Mouse (Mus musculus): ENCODE measurements at regions not wholly inside any gene's neighbourhood (a gene's known extent, or its start where the extent isn't known, plus 50 kb on each side); places are given as distances from the start of the nearest gene placed in this dataset.

- ATAC-seq (replicated peaks; ENCODE audit: insufficient number of reproducible peaks, low FRiP score, low TSS enrichment), result no peak
- H3K27me3 ChIP-seq (ENCODE audit: control insufficient read depth, insufficient read depth, low read length), result no peaks in the 10 kb centered on the region
- WGBS (ENCODE audit: insufficient replicate concordance), result 84% methylated on average over 14 of the region's 14 CpGs
- no peak overlapping the region for H3K9ac ChIP-seq (ENCODE audit: low read depth, low read length)
- H3K4me1 ChIP-seq (ENCODE audit: control insufficient read depth, insufficient read depth, low read length), result no peaks in the 10 kb centered on the region
- no peaks in the 10 kb centered on the region for H3K36me3 ChIP-seq (ENCODE audit: control insufficient read depth, insufficient read depth, low read length)
- no peak overlapping the region for H3K4me2 ChIP-seq
- no peak overlapping the region for H3K27ac ChIP-seq (ENCODE audit: low read depth, low read length)
- H3K9me3 ChIP-seq (replicated peaks; ENCODE audit: control insufficient read depth, low read length), result no peaks in the 10 kb centered on the region
- no peak overlapping the region for H3K4me3 ChIP-seq (ENCODE audit: low read depth, low read length)
These were observed 120.3 kb downstream of the Drd1 start for GRCm38 (mm10) chr13:53935174-53935699.

DNA sequence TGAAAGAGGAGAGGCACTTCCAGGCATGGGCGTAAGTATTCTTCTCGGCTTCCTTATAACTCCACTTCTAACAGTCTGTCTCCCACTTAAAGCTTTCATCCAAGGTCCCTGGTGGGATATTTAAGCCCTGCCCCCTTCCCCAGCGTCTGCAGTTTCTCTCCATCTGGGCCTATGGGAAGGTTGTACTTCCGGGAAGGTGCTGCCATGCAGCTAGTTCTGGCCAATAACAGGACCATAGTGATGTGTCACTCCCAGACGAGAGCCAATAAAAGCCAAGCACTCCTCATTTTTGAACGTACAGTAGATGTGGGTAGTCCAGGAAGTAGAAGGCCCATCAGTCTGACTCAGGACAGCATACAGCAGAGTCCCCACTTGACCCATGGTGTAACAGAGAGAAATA, 121.0 kb downstream of the Drd1 start:
- ATAC-seq (replicated peaks; ENCODE audit: insufficient number of reproducible peaks, low FRiP score, low TSS enrichment), result no peak
- H3K4me3 ChIP-seq (ENCODE audit: low read depth, low read length), result no peak overlapping the region
- no peaks in the 10 kb centered on the region for H3K9me3 ChIP-seq (replicated peaks; ENCODE audit: control insufficient read depth, low read length)
- WGBS (ENCODE audit: insufficient replicate concordance), result 69% methylated on average over 6 of the region's 6 CpGs
- H3K27me3 ChIP-seq (ENCODE audit: control insufficient read depth, insufficient read depth, low read length), result no peaks in the 10 kb centered on the region
- no peak overlapping the region for H3K9ac ChIP-seq (ENCODE audit: low read depth, low read length)
- no peaks in the 10 kb centered on the region for H3K4me1 ChIP-seq (ENCODE audit: control insufficient read depth, insufficient read depth, low read length)
- no peaks in the 10 kb centered on the region for H3K36me3 ChIP-seq (ENCODE audit: control insufficient read depth, insufficient read depth, low read length)
- no peak overlapping the region for H3K27ac ChIP-seq (ENCODE audit: low read depth, low read length)
- no peak overlapping the region for H3K4me2 ChIP-seq

DNA sequence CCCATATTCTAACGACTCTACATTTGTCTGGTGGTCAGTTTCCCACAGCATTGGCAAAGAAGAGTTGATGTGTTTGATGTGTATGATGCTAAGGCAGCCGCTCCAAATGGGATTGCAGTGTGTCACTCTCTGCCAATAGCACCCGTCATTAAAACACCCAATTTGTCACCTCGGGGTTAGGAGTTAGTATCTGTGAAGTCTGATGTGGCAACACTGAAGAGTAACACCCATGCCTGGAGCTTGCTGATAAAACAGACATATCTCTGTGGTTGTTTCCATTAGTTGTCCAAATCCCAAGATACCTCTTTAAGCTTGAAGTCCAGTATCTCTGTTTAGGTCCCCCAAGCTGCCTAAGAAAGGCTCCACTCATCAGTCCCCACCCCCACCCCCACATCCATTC, 129.4 kb downstream of the Drd1 start:
- Histone ChIP-seq H3K27me3 (ENCODE audit: control insufficient read depth, insufficient read depth, low read length) (no peaks in the 10 kb centered on the region), H3K9me3 (replicated peaks; ENCODE audit: control insufficient read depth, low read length) (no peaks in the 10 kb centered on the region), H3K27ac (ENCODE audit: low read depth, low read length) (no peak overlapping the region), H3K4me3 (ENCODE audit: low read depth, low read length) (no peak overlapping the region), H3K4me2 (no peak overlapping the region), H3K9ac (ENCODE audit: low read depth, low read length) (no peak overlapping the region), H3K36me3 (ENCODE audit: control insufficient read depth, insufficient read depth, low read length) (no peaks in the 10 kb centered on the region), H3K4me1 (ENCODE audit: control insufficient read depth, insufficient read depth, low read length) (no peaks in the 10 kb centered on the region)
- WGBS (ENCODE audit: insufficient replicate concordance), result 63% methylated on average over 4 of the region's 4 CpGs
- no peak for ATAC-seq (replicated peaks; ENCODE audit: insufficient number of reproducible peaks, low FRiP score, low TSS enrichment)

DNA sequence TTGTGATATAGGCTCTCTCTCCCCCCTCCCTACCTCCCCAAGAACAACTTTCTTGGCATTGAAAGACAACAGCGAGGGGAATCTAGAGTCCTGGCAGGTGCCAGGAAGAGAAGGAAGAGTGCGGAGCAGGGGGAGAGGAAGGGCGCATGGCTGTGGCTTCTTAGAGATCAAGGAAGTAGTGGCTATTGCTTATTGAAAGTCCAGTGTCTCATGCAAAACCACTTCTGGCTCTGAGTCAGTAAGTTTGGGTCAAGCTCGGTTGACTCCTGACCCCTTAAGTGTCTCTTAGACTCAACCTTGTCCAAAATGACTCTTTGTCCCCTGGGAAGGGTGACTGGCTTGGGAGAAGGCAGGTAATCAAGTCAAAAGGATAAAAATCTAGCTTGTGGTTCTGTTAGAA, 131.1 kb downstream of the Drd1 start:
- 82% methylated on average over 4 of the region's 4 CpGs for WGBS (ENCODE audit: insufficient replicate concordance)
- no peak for ATAC-seq (replicated peaks; ENCODE audit: insufficient number of reproducible peaks, low FRiP score, low TSS enrichment)
- Histone ChIP-seq H3K4me2 (no peak overlapping the region), H3K9ac (ENCODE audit: low read depth, low read length) (no peak overlapping the region), H3K36me3 (ENCODE audit: control insufficient read depth, insufficient read depth, low read length) (no peaks in the 10 kb centered on the region), H3K9me3 (replicated peaks; ENCODE audit: control insufficient read depth, low read length) (no peaks in the 10 kb centered on the region), H3K4me3 (ENCODE audit: low read depth, low read length) (no peak overlapping the region), H3K4me1 (ENCODE audit: control insufficient read depth, insufficient read depth, low read length) (peaks cover 9% of the 10 kb centered on the region), H3K27ac (ENCODE audit: low read depth, low read length) (no peak overlapping the region), H3K27me3 (ENCODE audit: control insufficient read depth, insufficient read depth, low read length) (no peaks in the 10 kb centered on the region)

- Histone ChIP-seq H3K27ac (ENCODE audit: low read depth, low read length) (no peak overlapping the region), H3K9me3 (replicated peaks; ENCODE audit: control insufficient read depth, low read length) (no peaks in the 10 kb centered on the region), H3K36me3 (ENCODE audit: control insufficient read depth, insufficient read depth, low read length) (no peaks in the 10 kb centered on the region), H3K4me2 (no peak overlapping the region), H3K4me1 (ENCODE audit: control insufficient read depth, insufficient read depth, low read length) (peaks cover 11% of the 10 kb centered on the region), H3K4me3 (ENCODE audit: low read depth, low read length) (no peak overlapping the region), H3K9ac (ENCODE audit: low read depth, low read length) (no peak overlapping the region), H3K27me3 (ENCODE audit: control insufficient read depth, insufficient read depth, low read length) (no peaks in the 10 kb centered on the region)
- ATAC-seq (replicated peaks; ENCODE audit: insufficient number of reproducible peaks, low FRiP score, low TSS enrichment), result no peak
- 84% methylated on average over 7 of the region's 7 CpGs for WGBS (ENCODE audit: insufficient replicate concordance)
These were observed 131.7 kb downstream of the Drd1 start for GRCm38 (mm10) chr13:53923721-53924374.

DNA sequence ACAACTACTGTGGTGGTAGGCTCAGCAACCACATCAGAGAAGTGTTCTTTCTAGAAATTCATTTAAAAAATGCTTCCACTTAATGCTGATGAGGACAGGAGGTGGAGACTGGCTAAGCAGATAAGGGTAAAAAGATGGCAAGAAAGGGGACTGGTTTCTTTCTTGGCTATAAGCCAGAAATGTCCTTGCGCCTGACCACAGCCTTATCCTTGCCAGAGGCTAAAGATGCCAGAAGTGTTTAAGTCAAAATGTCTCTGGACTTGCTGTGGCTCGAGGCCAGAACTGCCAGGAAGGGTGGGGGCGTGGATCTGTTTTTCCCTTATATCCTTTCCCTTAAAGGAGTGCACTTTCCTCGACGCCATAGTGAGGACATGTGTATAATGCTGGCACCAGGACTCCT, 133.7 kb downstream of the Drd1 start:
- 43% methylated on average over 5 of the region's 5 CpGs for WGBS (ENCODE audit: insufficient replicate concordance)
- H3K4me2 ChIP-seq, result no peak overlapping the region
- H3K27ac ChIP-seq (ENCODE audit: low read depth, low read length), result no peak overlapping the region
- no peak overlapping the region for H3K9ac ChIP-seq (ENCODE audit: low read depth, low read length)
- no peaks in the 10 kb centered on the region for H3K36me3 ChIP-seq (ENCODE audit: control insufficient read depth, insufficient read depth, low read length)
- H3K4me3 ChIP-seq (ENCODE audit: low read depth, low read length), result no peak overlapping the region
- ATAC-seq (replicated peaks; ENCODE audit: insufficient number of reproducible peaks, low FRiP score, low TSS enrichment), result no peak
- H3K9me3 ChIP-seq (replicated peaks; ENCODE audit: control insufficient read depth, low read length), result no peaks in the 10 kb centered on the region
- peaks cover 11% of the 10 kb centered on the region for H3K4me1 ChIP-seq (ENCODE audit: control insufficient read depth, insufficient read depth, low read length)
- H3K27me3 ChIP-seq (ENCODE audit: control insufficient read depth, insufficient read depth, low read length), result no peaks in the 10 kb centered on the region

- Histone ChIP-seq H3K4me3 (ENCODE audit: low read depth, low read length) (no peak overlapping the region), H3K4me2 (no peak overlapping the region), H3K9ac (ENCODE audit: low read depth, low read length) (no peak overlapping the region), H3K9me3 (replicated peaks; ENCODE audit: control insufficient read depth, low read length) (no peaks in the 10 kb centered on the region), H3K27me3 (ENCODE audit: control insufficient read depth, insufficient read depth, low read length) (no peaks in the 10 kb centered on the region), H3K36me3 (ENCODE audit: control insufficient read depth, insufficient read depth, low read length) (no peaks in the 10 kb centered on the region), H3K27ac (ENCODE audit: low read depth, low read length) (peak overlapping the region; percentile 13; the same call in 1 of the 2 replicates), H3K4me1 (ENCODE audit: control insufficient read depth, insufficient read depth, low read length) (peaks cover 11% of the 10 kb centered on the region)
- 32% methylated on average over 5 of the region's 5 CpGs for WGBS (ENCODE audit: insufficient replicate concordance)
- no peak for ATAC-seq (replicated peaks; ENCODE audit: insufficient number of reproducible peaks, low FRiP score, low TSS enrichment)
These were observed 135.6 kb downstream of the Drd1 start for GRCm38 (mm10) chr13:53919851-53920381.

DNA sequence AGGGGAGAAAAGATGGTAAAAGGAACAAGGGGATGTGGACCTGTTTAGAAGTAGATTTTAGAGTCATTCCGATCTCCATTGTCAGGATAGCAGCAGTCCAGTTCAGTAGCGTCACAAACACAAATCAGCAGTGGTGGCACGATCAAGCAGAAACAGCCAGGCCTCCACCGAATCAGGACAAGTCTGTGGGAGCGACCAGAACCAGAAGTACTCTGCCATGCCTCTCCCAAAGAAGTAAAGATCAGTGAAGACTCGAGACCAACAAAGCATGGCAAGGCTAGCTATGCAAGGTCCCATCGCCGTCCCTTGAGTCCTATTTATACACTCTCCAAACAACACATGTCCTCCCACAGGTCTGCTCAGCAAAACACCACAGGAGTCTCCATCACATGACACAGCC, 140.0 kb downstream of the Drd1 start:
- Histone ChIP-seq H3K9me3 (replicated peaks; ENCODE audit: control insufficient read depth, low read length) (no peaks in the 10 kb centered on the region), H3K36me3 (ENCODE audit: control insufficient read depth, insufficient read depth, low read length) (no peaks in the 10 kb centered on the region), H3K4me1 (ENCODE audit: control insufficient read depth, insufficient read depth, low read length) (peaks cover 14% of the 10 kb centered on the region), H3K4me3 (ENCODE audit: low read depth, low read length) (no peak overlapping the region), H3K27ac (ENCODE audit: low read depth, low read length) (no peak overlapping the region), H3K9ac (ENCODE audit: low read depth, low read length) (no peak overlapping the region), H3K27me3 (ENCODE audit: control insufficient read depth, insufficient read depth, low read length) (no peaks in the 10 kb centered on the region), H3K4me2 (no peak overlapping the region)
- no peak for ATAC-seq (replicated peaks; ENCODE audit: insufficient number of reproducible peaks, low FRiP score, low TSS enrichment)
- 67% methylated on average over 8 of the region's 8 CpGs for WGBS (ENCODE audit: insufficient replicate concordance)

DNA sequence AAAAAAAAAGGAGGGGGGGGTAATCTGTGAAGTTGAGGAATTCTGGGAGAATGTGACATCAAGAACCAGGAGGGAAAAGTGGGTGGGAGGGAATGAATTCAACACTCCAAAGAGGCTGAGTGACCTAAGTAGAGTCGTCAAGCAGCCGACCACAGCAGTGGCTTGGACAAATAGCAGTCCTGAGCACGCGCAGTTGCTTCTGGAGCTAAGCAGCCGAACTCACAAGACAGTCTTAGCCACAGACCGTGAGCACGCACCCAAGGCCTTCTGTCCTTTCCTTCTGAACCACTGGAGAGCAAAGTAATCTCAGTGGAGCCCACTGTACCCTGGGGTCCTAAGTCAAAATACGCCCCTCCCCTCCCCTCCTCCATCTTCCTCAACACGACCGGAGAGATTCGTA, 141.1 kb downstream of the Drd1 start:
- peaks cover 5% of the 10 kb centered on the region; the same call in 1 of the 2 replicates for H3K4me1 ChIP-seq (ENCODE audit: control insufficient read depth, insufficient read depth, low read length)
- H3K9ac ChIP-seq (ENCODE audit: low read depth, low read length), result no peak overlapping the region
- no peak overlapping the region for H3K4me2 ChIP-seq
- H3K9me3 ChIP-seq (replicated peaks; ENCODE audit: control insufficient read depth, low read length), result no peaks in the 10 kb centered on the region
- H3K4me3 ChIP-seq (ENCODE audit: low read depth, low read length), result no peak overlapping the region
- 84% methylated on average over 11 of the region's 11 CpGs for WGBS (ENCODE audit: insufficient replicate concordance)
- no peaks in the 10 kb centered on the region for H3K36me3 ChIP-seq (ENCODE audit: control insufficient read depth, insufficient read depth, low read length)
- no peak for ATAC-seq (replicated peaks; ENCODE audit: insufficient number of reproducible peaks, low FRiP score, low TSS enrichment)
- H3K27me3 ChIP-seq (ENCODE audit: control insufficient read depth, insufficient read depth, low read length), result no peaks in the 10 kb centered on the region
- no peak overlapping the region for H3K27ac ChIP-seq (ENCODE audit: low read depth, low read length)

Data from heart, embryonic 11.5 days (tissue).